Mouse (Mus musculus) cortical plate, adult 2 months (tissue): ENCODE data around the gene Gm3099. TPM values are rescaled to one million over a fixed set of nuclear protein-coding genes. Genes with fewer than 3 reads are reported as not detected.
"Not testable (repeated sequence)": the region's sequence is repeated elsewhere in the genome, so short reads cannot be mapped to it uniquely, and the experiment has no call there.

Experiments
- H3K27ac ChIP-seq: fragments of 200-500 bp; 2 replicates; pipeline ENCODE4 v1.5.1; 2012; ENCODE audit warnings: low read length, control low read depth, inconsistent platforms; ENCODE audit not compliant: insufficient read depth
- H3K4me1 ChIP-seq: fragments of 200-500 bp; 2 replicates; pipeline ENCODE4 v1.6.1; 2011; ENCODE audit warnings: low read length; ENCODE audit not compliant: control insufficient read depth, insufficient read depth
- H3K4me3 ChIP-seq: fragments of 200-500 bp; 2 replicates; pipeline ENCODE4 v1.5.1; 2011; ENCODE audit warnings: mild to moderate bottlenecking, low read length, control low read depth; ENCODE audit not compliant: insufficient read depth
- polyA plus RNA-seq: library from polyadenylated mRNA; depleted of rRNA; stranded (reverse); fragments of >200 nt; gene quantifications from 2 replicates; pipeline ENCODE4 v1.2.3, GENCODE M21; 2012; rRNA removed

Gene Gm3099
- not detected in 2 replicates for polyA plus RNA-seq

DNA sequence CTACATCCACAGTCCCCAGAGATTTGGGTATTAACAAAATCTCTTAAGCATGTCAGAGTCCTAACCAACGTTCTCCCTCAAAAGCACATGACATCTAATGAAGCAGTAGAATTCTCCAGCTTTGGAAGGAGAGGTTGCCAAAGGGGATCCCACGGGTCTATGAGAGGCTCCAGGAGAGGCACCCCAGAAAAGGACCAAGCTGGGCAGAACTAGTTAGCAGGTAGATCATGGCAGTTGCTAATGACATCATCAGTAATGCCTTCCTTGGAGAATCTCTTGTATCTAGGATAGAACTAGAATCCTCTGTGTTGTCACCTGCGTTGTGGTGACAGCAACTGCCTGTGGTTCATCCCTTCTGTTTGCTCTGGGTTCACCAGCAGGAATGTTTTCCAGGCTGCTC is at the start of gene Gm3099:
TSS of gene Gm3099 (plus strand) at position 301 of the 400 bp plus-strand sequence.
- H3K4me1 ChIP-seq, H3K27ac ChIP-seq, H3K4me3 ChIP-seq: not testable (repeated sequence)

GRCm38 (mm10) chr14:3963247-3963646 is 34.9 kb upstream of the Gm3099 start, which contains the start of gene Gm3095:
Gene Gm3095 (plus strand): TSS chr14:3963547.
- not testable (repeated sequence) for H3K27ac ChIP-seq, H3K4me3 ChIP-seq, H3K4me1 ChIP-seq

DNA sequence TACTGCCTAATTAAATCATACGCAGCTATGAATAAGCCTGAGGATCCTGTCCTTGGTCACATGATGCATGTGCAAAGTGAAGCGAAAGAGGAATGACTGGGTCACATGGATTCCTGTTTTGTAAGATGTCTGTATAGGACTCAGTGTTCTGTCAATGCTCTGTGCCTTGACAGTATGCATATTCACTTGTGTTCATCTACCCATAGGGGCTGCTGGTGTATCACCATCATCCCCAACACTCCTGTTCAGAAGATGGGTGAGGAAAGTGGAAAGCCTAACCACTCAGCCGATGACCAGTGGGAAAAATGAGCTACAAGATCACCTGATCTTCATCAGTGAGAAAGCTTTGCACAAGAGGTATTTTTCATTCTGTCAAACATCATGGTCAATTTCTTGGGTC is 25.4 kb downstream of the Gm3099 start, which contains the start of gene Gm5796:
TSS of gene Gm5796 (plus strand) at position 301 of the 400 bp plus-strand sequence.
- not testable (repeated sequence) for H3K27ac ChIP-seq, H3K4me1 ChIP-seq, H3K4me3 ChIP-seq

Other genes starting within 250 kb of the Gm3099 start
- gene Gm3002, start 188.3 kb upstream of the Gm3099 start, polyA plus RNA-seq, result 1.5 TPM in 2 replicates
- 0.15 TPM in 1 of 2 replicates, not detected in the other for gene Gm3033, start 152.1 kb upstream of the Gm3099 start, polyA plus RNA-seq
- gene Gm2916, start 114.2 kb upstream of the Gm3099 start, polyA plus RNA-seq, result 0.15 TPM in 1 of 2 replicates, not detected in the other
- not detected in 2 replicates for gene Gm3029, start 66.6 kb upstream of the Gm3099 start, polyA plus RNA-seq
- 0.35 and 0.66 TPM in 2 replicates for gene Gm3095, start 34.8 kb upstream of the Gm3099 start, polyA plus RNA-seq
- gene Gm5796, start 25.5 kb downstream of the Gm3099 start, polyA plus RNA-seq, result 0.17 and 0.25 TPM in 2 replicates
- gene Gm3115, start 85.7 kb downstream of the Gm3099 start, polyA plus RNA-seq, result not detected in 2 replicates
- gene Gm8108, start 112.1 kb downstream of the Gm3099 start, polyA plus RNA-seq, result 0.90 and 1.1 TPM in 2 replicates
- gene Gm3127, start 166.6 kb downstream of the Gm3099 start, polyA plus RNA-seq, result not detected in 2 replicates
- 0.81 and 1.1 TPM in 2 replicates for gene Gm2974, start 184.2 kb downstream of the Gm3099 start, polyA plus RNA-seq